Mouse (Mus musculus) liver, postnatal 0 days (tissue): Measurements from ENCODE around the gene Utp15.

Experiments used
- CTCF ChIP-seq: sonication (generic); IDR thresholded peaks from 2 replicates; pipeline ENCODE4 v1.5.1; 2016; ENCODE audit warnings: antibody characterized with exemption, low read depth
- EP300 ChIP-seq: IDR thresholded peaks from 2 replicates; pipeline ENCODE4 v1.6.1; 2016; ENCODE audit warnings: antibody characterized with exemption, low read depth, mild to moderate bottlenecking

DNA sequence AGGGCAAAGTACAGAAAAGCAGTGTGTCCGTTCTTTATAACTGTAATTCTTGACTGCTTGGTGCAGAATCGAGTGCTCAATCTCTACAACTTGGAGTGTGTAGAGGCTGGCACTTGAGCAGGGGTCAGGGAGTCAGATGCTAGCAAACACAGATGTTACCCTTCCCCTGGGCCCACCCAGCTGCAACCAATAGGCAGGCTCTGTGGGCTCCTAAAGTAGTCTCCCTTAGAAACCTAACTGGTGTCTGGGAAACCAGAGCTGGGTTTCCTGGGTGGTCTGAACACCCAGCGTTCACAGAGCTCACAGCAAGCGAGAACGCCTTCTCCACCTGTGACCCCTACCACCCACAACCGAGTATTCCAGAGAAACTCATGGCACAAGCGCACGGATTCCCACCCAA, 57.7 kb downstream of the Utp15 start:
- no peak for TF ChIP-seq EP300
- TF ChIP-seq CTCF, result no peak
